Mouse (Mus musculus): ENCODE measurements at regions not wholly inside any gene's neighbourhood (a gene's known extent, or its start where the extent isn't known, plus 50 kb on each side); places are given as distances from the start of the nearest gene placed in this dataset.
"Not testable (repeated sequence)": the region's sequence is repeated elsewhere in the genome, so short reads cannot be mapped to it uniquely, and the experiment has no call there.

GRCm38 (mm10) chr1:112785135-112785681, 920.5 kb upstream of the Dsel start:
- no peak for ATAC-seq (replicated peaks; ENCODE audit: low FRiP score, low read depth)
- WGBS, result 39% methylated on average over 3 of the region's 3 CpGs
- Histone ChIP-seq H3K9ac (ENCODE audit: low read depth, low read length) (no peak overlapping the region), H3K4me3 (replicated peaks; ENCODE audit: low read depth, low read length) (no peak overlapping the region), H3K36me3 (ENCODE audit: insufficient read depth, low read length) (no peaks in the 10 kb centered on the region), H3K4me2 (ENCODE audit: low read length) (no peak overlapping the region), H3K27ac (no peak overlapping the region), H3K27me3 (ENCODE audit: insufficient read depth, low read length) (no peaks in the 10 kb centered on the region), H3K9me3 (replicated peaks; ENCODE audit: low read length) (no peaks in the 10 kb centered on the region), H3K4me1 (replicated peaks; ENCODE audit: insufficient read depth, low read length) (no peaks in the 10 kb centered on the region)
- no peak for TF ChIP-seq CTCF (IDR thresholded peaks at IDR 0.05; ENCODE audit: low read depth)
- peak; percentile 3 for DNase-seq (ENCODE audit: low spot score)

GRCm38 (mm10) chr1:112779801-112780200, 915.1 kb upstream of the Dsel start:
- DNase-seq (ENCODE audit: low spot score) (no peak), ATAC-seq (replicated peaks; ENCODE audit: low FRiP score, low read depth) (no peak)
- no peaks in the 10 kb centered on the region for H3K27me3 ChIP-seq (ENCODE audit: insufficient read depth, low read length)
- no peak overlapping the region for H3K4me2 ChIP-seq (ENCODE audit: low read length)
- no peak for TF ChIP-seq CTCF (IDR thresholded peaks at IDR 0.05; ENCODE audit: low read depth)
- H3K4me1 ChIP-seq (replicated peaks; ENCODE audit: insufficient read depth, low read length), result no peaks in the 10 kb centered on the region
- H3K9ac ChIP-seq (ENCODE audit: low read depth, low read length), result no peak overlapping the region
- no peaks in the 10 kb centered on the region for H3K36me3 ChIP-seq (ENCODE audit: insufficient read depth, low read length)
- H3K9me3 ChIP-seq (replicated peaks; ENCODE audit: low read length), result no peaks in the 10 kb centered on the region
- no peak overlapping the region for H3K4me3 ChIP-seq (replicated peaks; ENCODE audit: low read depth, low read length)
- no peak overlapping the region for H3K27ac ChIP-seq

DNA sequence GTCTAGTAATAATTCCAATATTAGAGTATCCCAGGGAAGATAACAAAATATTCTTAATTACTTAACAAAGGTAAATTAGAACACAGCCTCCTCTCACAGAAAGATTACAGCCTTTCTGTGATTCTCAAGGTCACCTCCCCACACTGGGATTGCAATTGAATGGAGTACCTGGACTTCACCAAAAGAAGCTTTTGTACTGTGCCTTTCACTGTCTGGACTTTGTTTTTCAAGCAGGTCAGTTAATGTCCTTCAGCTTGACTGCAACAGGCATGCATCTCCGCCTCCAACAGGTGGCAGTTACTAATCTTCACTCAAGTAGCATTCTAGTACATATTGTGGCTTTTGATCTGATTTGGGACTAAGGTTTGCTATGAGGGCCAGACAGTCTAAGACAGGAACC, 913.8 kb upstream of the Dsel start:
- no peak overlapping the region for H3K27ac ChIP-seq
- 83% methylated on average over 1 of the region's 1 CpGs for WGBS
- no peak overlapping the region for H3K4me3 ChIP-seq (replicated peaks; ENCODE audit: low read depth, low read length)
- H3K27me3 ChIP-seq (ENCODE audit: insufficient read depth, low read length), result no peaks in the 10 kb centered on the region
- ATAC-seq (replicated peaks; ENCODE audit: low FRiP score, low read depth) (no peak), DNase-seq (ENCODE audit: low spot score) (no peak)
- no peaks in the 10 kb centered on the region for H3K4me1 ChIP-seq (replicated peaks; ENCODE audit: insufficient read depth, low read length)
- no peaks in the 10 kb centered on the region for H3K36me3 ChIP-seq (ENCODE audit: insufficient read depth, low read length)
- no peak for TF ChIP-seq CTCF (IDR thresholded peaks at IDR 0.05; ENCODE audit: low read depth)
- H3K9me3 ChIP-seq (replicated peaks; ENCODE audit: low read length), result no peaks in the 10 kb centered on the region
- H3K9ac ChIP-seq (ENCODE audit: low read depth, low read length), result no peak overlapping the region
- H3K4me2 ChIP-seq (ENCODE audit: low read length), result no peak overlapping the region

DNA sequence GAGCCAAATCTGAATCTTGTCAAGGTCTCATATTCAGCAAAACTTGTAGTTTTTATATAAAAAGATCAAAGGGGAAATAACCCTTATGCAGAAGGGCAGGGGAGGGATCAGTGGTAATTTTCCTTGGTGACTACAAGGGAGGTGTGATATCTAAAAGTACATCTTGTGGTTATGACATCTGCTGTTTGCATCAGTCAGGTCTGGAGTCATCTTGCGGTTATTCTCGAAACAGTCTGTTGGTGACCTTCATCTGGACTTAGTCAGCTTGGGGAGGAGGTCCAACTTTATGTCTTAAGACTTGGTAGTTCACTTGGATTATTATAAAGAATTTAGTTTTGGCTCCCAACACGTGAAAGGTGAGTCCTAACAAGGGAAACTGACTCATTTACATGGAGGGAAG, 885.9 kb upstream of the Dsel start:
- not testable (repeated sequence) for DNase-seq (ENCODE audit: low spot score); H3K9ac ChIP-seq (ENCODE audit: low read depth, low read length); ATAC-seq (replicated peaks; ENCODE audit: low FRiP score, low read depth); H3K36me3 ChIP-seq (ENCODE audit: insufficient read depth, low read length); H3K4me1 ChIP-seq (replicated peaks; ENCODE audit: insufficient read depth, low read length); H3K27ac ChIP-seq; H3K4me2 ChIP-seq (ENCODE audit: low read length); H3K27me3 ChIP-seq (ENCODE audit: insufficient read depth, low read length); H3K9me3 ChIP-seq (replicated peaks; ENCODE audit: low read length); H3K4me3 ChIP-seq (replicated peaks; ENCODE audit: low read depth, low read length)
- 69% methylated on average over 3 of the region's 3 CpGs for WGBS

GRCm38 (mm10) chr1:112748497-112748896, 883.8 kb upstream of the Dsel start:
- ATAC-seq (replicated peaks; ENCODE audit: low FRiP score, low read depth) (no peak), DNase-seq (ENCODE audit: low spot score) (no peak)
- TF ChIP-seq CTCF (IDR thresholded peaks at IDR 0.05; ENCODE audit: low read depth), result no peak
- no peaks in the 10 kb centered on the region for H3K9me3 ChIP-seq (replicated peaks; ENCODE audit: low read length)
- no peak overlapping the region for H3K27ac ChIP-seq
- H3K27me3 ChIP-seq (ENCODE audit: insufficient read depth, low read length), result no peaks in the 10 kb centered on the region
- H3K36me3 ChIP-seq (ENCODE audit: insufficient read depth, low read length), result no peaks in the 10 kb centered on the region
- no peak overlapping the region for H3K4me2 ChIP-seq (ENCODE audit: low read length)
- no peak overlapping the region for H3K9ac ChIP-seq (ENCODE audit: low read depth, low read length)
- no peak overlapping the region for H3K4me3 ChIP-seq (replicated peaks; ENCODE audit: low read depth, low read length)
- H3K4me1 ChIP-seq (replicated peaks; ENCODE audit: insufficient read depth, low read length), result no peaks in the 10 kb centered on the region
- WGBS, result 69% methylated on average over 2 of the region's 2 CpGs

DNA sequence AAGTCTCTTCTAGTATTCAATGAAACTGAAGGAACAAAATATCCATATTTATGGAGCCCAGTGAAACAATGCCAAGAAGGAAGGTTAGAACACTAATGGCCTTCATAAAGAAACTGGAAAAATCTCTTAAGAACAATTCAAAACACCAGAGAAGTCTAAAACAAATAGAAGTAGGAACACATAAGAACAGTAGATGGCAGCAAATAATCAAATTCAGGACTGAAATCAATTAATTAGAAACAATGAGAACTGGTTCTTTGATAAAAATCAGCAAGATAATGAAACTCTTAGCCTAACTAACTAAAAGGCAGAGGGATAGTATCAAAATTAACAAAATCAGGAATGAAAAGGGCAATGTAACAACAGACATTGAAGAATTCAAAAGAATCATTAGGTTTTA, 839.2 kb upstream of the Dsel start:
- DNase-seq (ENCODE audit: low spot score) (peak; percentile 67), ATAC-seq (replicated peaks; ENCODE audit: low FRiP score, low read depth) (no peak)
- Histone ChIP-seq H3K27ac (no peak overlapping the region), H3K36me3 (ENCODE audit: insufficient read depth, low read length) (no peaks in the 10 kb centered on the region), H3K9ac (ENCODE audit: low read depth, low read length) (no peak overlapping the region), H3K4me3 (replicated peaks; ENCODE audit: low read depth, low read length) (no peak overlapping the region), H3K27me3 (ENCODE audit: insufficient read depth, low read length) (no peaks in the 10 kb centered on the region), H3K4me1 (replicated peaks; ENCODE audit: insufficient read depth, low read length) (no peaks in the 10 kb centered on the region), H3K4me2 (ENCODE audit: low read length) (no peak overlapping the region), H3K9me3 (replicated peaks; ENCODE audit: low read length) (no peaks in the 10 kb centered on the region)
- peak; percentile 63 for TF ChIP-seq CTCF (IDR thresholded peaks at IDR 0.05; ENCODE audit: low read depth)

- DNase-seq (ENCODE audit: low spot score) (no peak), ATAC-seq (replicated peaks; ENCODE audit: low FRiP score, low read depth) (no peak)
- Histone ChIP-seq H3K4me2 (ENCODE audit: low read length) (no peak overlapping the region), H3K9me3 (replicated peaks; ENCODE audit: low read length) (no peaks in the 10 kb centered on the region), H3K4me1 (replicated peaks; ENCODE audit: insufficient read depth, low read length) (no peaks in the 10 kb centered on the region), H3K9ac (ENCODE audit: low read depth, low read length) (no peak overlapping the region), H3K4me3 (replicated peaks; ENCODE audit: low read depth, low read length) (no peak overlapping the region), H3K36me3 (ENCODE audit: insufficient read depth, low read length) (no peaks in the 10 kb centered on the region), H3K27me3 (ENCODE audit: insufficient read depth, low read length) (no peaks in the 10 kb centered on the region), H3K27ac (no peak overlapping the region)
- no peak for TF ChIP-seq CTCF (IDR thresholded peaks at IDR 0.05; ENCODE audit: low read depth)
- 80% methylated on average over 2 of the region's 2 CpGs for WGBS
Measured at GRCm38 (mm10) chr1:112658960-112659359, 794.2 kb upstream of the Dsel start.

Measured in kidney, postnatal 0 days (tissue).